In the genomic region with DNA sequence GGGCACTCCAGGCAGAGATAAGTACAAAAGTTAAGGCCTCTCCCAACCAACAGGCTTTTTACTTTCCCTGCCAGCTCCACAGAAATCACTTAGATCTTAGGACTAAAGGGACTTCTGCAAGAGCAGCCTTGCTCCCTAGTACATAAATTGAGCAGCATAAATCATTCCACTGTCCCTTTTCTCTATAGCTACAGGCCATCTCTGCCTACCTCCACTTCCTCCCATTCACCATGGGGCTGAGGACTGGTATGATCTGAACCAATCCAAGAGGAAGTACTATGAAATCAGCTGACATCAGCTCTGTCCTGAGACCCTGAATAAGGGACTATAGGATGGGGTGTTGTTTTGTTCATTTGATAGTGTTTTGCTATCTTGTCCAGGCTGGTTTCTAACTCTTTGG, we compare ENCODE assay signal across 8 mouse cellular contexts. TPM values are rescaled to one million over a fixed set of nuclear protein-coding genes. Genes with fewer than 3 reads are reported as not detected.
A peak's percentile ranks its signal among the peaks of the same experiment; 100 is the strongest.
DNase-seq lines count a peak whose midpoint lies in the region; ATAC-seq and TF ChIP-seq lines count a peak whose summit lies in the region.

No protein-coding gene starts in this region.

- H3K4me3 ChIP-seq in C2C12 (ENCODE audit: insufficient read depth, poor library complexity, severe bottlenecking), result no peak overlapping the region
- H3K4me3 ChIP-seq in forebrain, postnatal 0 days (ENCODE audit: low read depth, low read length), result 0 out of 2 replicates have a peak overlapping the region, but pooled peaks have one; percentile 1
- H3K4me3 ChIP-seq in liver, postnatal 0 days (ENCODE audit: low read depth, low read length), result no peak overlapping the region

- no peak for TF ChIP-seq CTCF in C2C12 (IDR thresholded peaks at IDR 0.05; ENCODE audit: control insufficient read depth, insufficient read depth, insufficient read length)
- no peak for TF ChIP-seq CTCF in forebrain, postnatal 0 days (IDR thresholded peaks at IDR 0.05; ENCODE audit: low read depth)
- no peak for TF ChIP-seq CTCF in liver, postnatal 0 days (IDR thresholded peaks at IDR 0.05; ENCODE audit: low read depth)

- peaks cover 100% of the 10 kb centered on the region for H3K79me2 ChIP-seq in C2C12 (ENCODE audit: control insufficient read depth, insufficient read depth)

- peak overlapping the region; percentile 87 for H3K27ac ChIP-seq in forebrain, postnatal 0 days (ENCODE audit: low read depth, low read length)
- peak overlapping the region; percentile 68 for H3K27ac ChIP-seq in liver, postnatal 0 days (ENCODE audit: low read depth)

- no peak; the same call in 1 of the 2 replicates for ATAC-seq in forebrain, postnatal 0 days
- peak; percentile 28; the same call in 1 of the 2 replicates for ATAC-seq in liver, postnatal 0 days

- H3K4me2 ChIP-seq in forebrain, postnatal 0 days (ENCODE audit: low read depth), result peak overlapping the region; percentile 43
- H3K4me2 ChIP-seq in liver, postnatal 0 days (ENCODE audit: low read depth, low read length), result peak overlapping the region; percentile 39

- peak overlapping the region; percentile 13 for H3ac ChIP-seq in C2C12 (ENCODE audit: control insufficient read depth, insufficient read length, low read depth)

- peaks cover 40% of the 10 kb centered on the region for H3K4me1 ChIP-seq in forebrain, postnatal 0 days (ENCODE audit: insufficient read depth)
- peaks cover 29% of the 10 kb centered on the region for H3K4me1 ChIP-seq in liver, postnatal 0 days (ENCODE audit: insufficient read depth)

- peak; percentile 47 for DNase-seq in embryo, embryonic 10 days (ENCODE audit: low spot score)
- no peak for DNase-seq in embryo, embryonic 11 days
- no peak for DNase-seq in forebrain, postnatal 0 days
- no peak for DNase-seq in liver, postnatal 0 days
- DNase-seq in adipocyte (ENCODE audit: low spot score), result no peak
- DNase-seq in left cerebral cortex, adult 11 months (ENCODE audit: low spot score), result no peak
- DNase-seq in kidney, postnatal 25 days, result no peak

- TF ChIP-seq EP300 in liver, postnatal 0 days (IDR thresholded peaks at IDR 0.05; ENCODE audit: low read depth), result no peak

- H3K9ac ChIP-seq in forebrain, postnatal 0 days, result peak overlapping the region; percentile 14
- H3K9ac ChIP-seq in liver, postnatal 0 days (replicated peaks), result no peak overlapping the region

- peaks cover 98% of the 10 kb centered on the region for H3K79me3 ChIP-seq in C2C12 (ENCODE audit: low read depth)

- H3K36me3 ChIP-seq in C2C12 (ENCODE audit: control insufficient read depth, insufficient read depth), result peaks cover 20% of the 10 kb centered on the region
- H3K36me3 ChIP-seq in forebrain, postnatal 0 days (ENCODE audit: insufficient read depth), result peaks cover under 1% of the 10 kb centered on the region; the same call in 1 of the 2 replicates
- H3K36me3 ChIP-seq in liver, postnatal 0 days (replicated peaks; ENCODE audit: insufficient read depth, low read length), result peaks cover 26% of the 10 kb centered on the region

- H3K27me3 ChIP-seq in C2C12 (ENCODE audit: control insufficient read depth, insufficient read depth, insufficient read length), result no peaks in the 10 kb centered on the region
- H3K27me3 ChIP-seq in forebrain, postnatal 0 days (ENCODE audit: insufficient read depth, low read length), result no peaks in the 10 kb centered on the region
- H3K27me3 ChIP-seq in liver, postnatal 0 days (ENCODE audit: insufficient read depth, low read length), result no peaks in the 10 kb centered on the region

- H3K9me3 ChIP-seq in forebrain, postnatal 0 days (ENCODE audit: low read length), result no peaks in the 10 kb centered on the region
- no peaks in the 10 kb centered on the region for H3K9me3 ChIP-seq in liver, postnatal 0 days (ENCODE audit: low read length)

TF ChIP-seq in C2C12, 6 proteins besides CTCF, POLR2A, EP300 and RAD21:
- no peak for TF ChIP-seq MYOG (IDR thresholded peaks at IDR 0.05; ENCODE audit: control insufficient read depth, extremely low read depth, insufficient read length)
- no peak for TF ChIP-seq USF1 (IDR thresholded peaks at IDR 0.05; ENCODE audit: low read depth)
- no peak for TF ChIP-seq CEBPB (IDR thresholded peaks at IDR 0.05; ENCODE audit: low read depth)
- TF ChIP-seq FOSL1 (IDR thresholded peaks at IDR 0.05; ENCODE audit: insufficient read depth, low read length, poor library complexity, severe bottlenecking), result no peak
- no peak for TF ChIP-seq MYOD1 (IDR thresholded peaks at IDR 0.05; ENCODE audit: control insufficient read depth, insufficient read length, low read depth)
TF ChIP-seq in C2C12: peak in this region for 0.

RNA-seq across cellular contexts. Expression of a gene that starts 26.4 kb away (rescaled TPM):
- 24.7 TPM for polyA plus RNA-seq in C2C12 (2012; fragmentation: generic; extraction: Trizol)
- total RNA-seq in forebrain, postnatal 0 days (2014; rRNA removed), result 36.2 and 51.0 TPM in 2 replicates
- polyA plus RNA-seq in forebrain, postnatal 0 days (2015; fragmentation: Nextera tagmentation; extraction: Ambion mirVana), result 12.7 and 19.3 TPM in 2 replicates
- polyA plus RNA-seq in liver, postnatal 0 days (2015; fragmentation: Nextera tagmentation; extraction: Ambion mirVana), result 6.1 and 6.2 TPM in 2 replicates

RNA-seq across cellular contexts. Expression of a gene that starts 57.7 kb away (rescaled TPM):
- polyA plus RNA-seq in C2C12 (2012; fragmentation: generic; extraction: Trizol), result 7.3 TPM
- 9.5 and 12.0 TPM in 2 replicates for total RNA-seq in forebrain, postnatal 0 days (2014; rRNA removed)
- polyA plus RNA-seq in forebrain, postnatal 0 days (2015; fragmentation: Nextera tagmentation; extraction: Ambion mirVana), result 9.2 and 12.5 TPM in 2 replicates
- 5.2 and 5.9 TPM in 2 replicates for polyA plus RNA-seq in liver, postnatal 0 days (2015; fragmentation: Nextera tagmentation; extraction: Ambion mirVana)
